Mouse (Mus musculus) thymus, adult 2 months (tissue): ENCODE measurements around the gene Olfr1232. TPM values are rescaled to one million over a fixed set of nuclear protein-coding genes. Genes with fewer than 3 reads are reported as not detected.

Source experiments
- DNase-seq: peaks from one replicate; pipeline ENCODE4 v3.0.0; 2021
- H3K27ac ChIP-seq: fragments of 200-500 bp; 2 replicates; pipeline ENCODE4 v1.5.1; 2012; ENCODE audit warnings: low read length, control low read depth; ENCODE audit not compliant: control insufficient read depth, insufficient read depth
- H3K27me3 ChIP-seq: fragments of 200-500 bp; 2 replicates; pipeline ENCODE4 v1.6.1; 2012; ENCODE audit warnings: mild to moderate bottlenecking, low read length, moderate library complexity, mixed read lengths; ENCODE audit not compliant: control insufficient read depth, insufficient read depth
- H3K36me3 ChIP-seq: fragments of 200-500 bp; 2 replicates; pipeline ENCODE4 v1.6.1; 2012; ENCODE audit warnings: mild to moderate bottlenecking, low read length, moderate library complexity; ENCODE audit not compliant: control insufficient read depth, insufficient read depth
- H3K4me1 ChIP-seq: fragments of 200-500 bp; replicated peaks from 2 replicates; pipeline ENCODE4 v1.6.1; 2012; ENCODE audit warnings: low read length; ENCODE audit not compliant: control insufficient read depth, insufficient read depth
- H3K4me3 ChIP-seq: fragments of 200-500 bp; 2 replicates; pipeline ENCODE4 v1.5.1; 2012; ENCODE audit warnings: mild to moderate bottlenecking, low read length, control low read depth, moderate library complexity; ENCODE audit not compliant: control insufficient read depth, insufficient read depth
- CTCF ChIP-seq: fragments of 200-500 bp; IDR thresholded peaks from 2 replicates; pipeline ENCODE4 v1.5.1; 2012; ENCODE audit warnings: mild to moderate bottlenecking, control low read depth, low read length, moderate library complexity, borderline replicate concordance; ENCODE audit not compliant: control insufficient read depth, poor library complexity, insufficient read depth; ENCODE audit errors: extremely low read depth
- POLR2A ChIP-seq: fragments of 200-500 bp; IDR thresholded peaks from 2 replicates; pipeline ENCODE4 v1.6.1; 2012; ENCODE audit warnings: mild to moderate bottlenecking, low read length, control low read depth, moderate library complexity; ENCODE audit not compliant: control insufficient read depth, poor library complexity, insufficient read depth; ENCODE audit errors: extremely low read depth
- WGBS: fragments of 180-500 bp; shearing (Covaris S2); methylation state at CpG from one replicate; pipeline ENCODE4 v1.1.7; 2018; 5-methylcytosine and 5-hydroxymethylcytosine counted together
- polyA plus RNA-seq: library from polyadenylated mRNA; depleted of rRNA; stranded (reverse); fragments of >200 nt; gene quantifications from 2 replicates; pipeline ENCODE4 v1.2.3, GENCODE M21; 2012; rRNA removed

Olfr1232 gene
- polyA plus RNA-seq, result not detected in 2 replicates

DNA sequence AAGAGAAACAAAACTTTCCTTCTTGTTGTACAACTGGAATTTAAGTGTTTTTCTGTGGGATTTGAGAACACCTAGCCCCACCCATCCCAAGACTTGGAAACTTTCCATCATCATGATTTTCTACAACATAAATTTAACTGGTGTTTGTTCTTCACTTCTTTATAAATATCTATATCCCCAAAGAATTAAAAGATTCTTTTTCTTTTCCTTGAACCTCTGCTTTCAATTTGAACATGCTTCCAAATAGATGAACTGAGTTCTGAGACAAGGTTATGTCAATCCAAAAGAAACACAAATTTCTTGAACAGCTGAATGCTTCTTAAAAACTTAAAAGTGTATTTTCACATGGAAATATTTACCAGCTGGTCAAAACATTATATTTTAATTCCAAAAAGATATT, at the start of gene Olfr1232:
Gene Olfr1232 (minus strand): TSS at position 101 of the 400 bp plus-strand sequence.
- no peaks in the 10 kb centered on the region for H3K27me3 ChIP-seq
- no peak within 1 kb of the TSS for H3K27ac ChIP-seq
- no peak for DNase-seq
- H3K4me3 ChIP-seq, result no peak within 1 kb of the TSS
- no peaks in the 10 kb centered on the region for H3K36me3 ChIP-seq
- H3K4me1 ChIP-seq, result no peaks in the 10 kb centered on the region
- TF ChIP-seq POLR2A, result no peak
- TF ChIP-seq CTCF, result no peak

DNA sequence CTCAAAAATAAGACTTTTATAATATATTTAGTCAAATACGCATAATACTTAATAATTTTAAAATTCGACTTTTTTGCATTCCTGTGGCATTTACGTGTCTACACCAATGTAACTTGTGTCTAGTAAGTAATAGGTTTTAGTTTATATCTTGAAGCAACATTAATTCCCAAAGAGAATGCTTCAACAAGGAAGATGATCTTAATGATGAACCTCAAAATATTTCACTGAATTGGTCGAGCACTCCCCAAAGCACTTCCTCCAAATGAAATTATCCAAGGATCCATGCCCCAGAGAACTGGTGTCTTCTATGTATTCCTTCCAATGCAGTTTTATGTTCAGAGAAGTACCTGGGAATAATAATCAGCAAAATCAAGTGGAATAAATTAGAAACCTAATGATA, 35.3 kb upstream of the Olfr1232 start, which contains the start of gene Olfr1234:
Gene Olfr1234 (minus strand): TSS at position 101 of the 400 bp plus-strand sequence.
- 89% methylated on average over 4 of the region's 4 CpGs for WGBS
- no peak within 1 kb of the TSS for H3K4me3 ChIP-seq
- DNase-seq, result no peak
- H3K36me3 ChIP-seq, result no peaks in the 10 kb centered on the region
- no peaks in the 10 kb centered on the region for H3K27me3 ChIP-seq
- no peak within 1 kb of the TSS for H3K27ac ChIP-seq
- TF ChIP-seq CTCF, result no peak
- TF ChIP-seq POLR2A, result no peak
- H3K4me1 ChIP-seq, result no peaks in the 10 kb centered on the region

DNA sequence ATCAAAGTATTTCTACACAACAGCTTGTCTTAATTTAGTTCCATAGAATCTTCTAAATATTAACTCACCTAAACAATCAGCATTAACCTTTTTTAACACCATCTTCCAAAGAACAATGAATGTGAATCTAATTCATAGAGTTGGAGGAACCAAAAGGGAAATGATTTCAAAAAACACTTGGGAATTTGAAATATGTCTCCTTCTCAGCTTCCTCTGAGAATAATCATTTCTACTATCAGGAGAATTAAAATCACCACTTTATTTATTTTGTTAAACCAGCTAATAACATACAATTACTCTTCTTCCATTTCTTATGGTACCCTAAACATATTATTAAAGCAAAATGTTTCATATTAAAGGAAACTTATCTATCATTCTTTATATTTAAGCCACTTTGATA, 12.8 kb upstream of the Olfr1232 start, which contains the start of gene Olfr1233:
Gene Olfr1233 (minus strand): TSS at position 101 of the 400 bp plus-strand sequence.
- Histone ChIP-seq H3K27me3 (no peaks in the 10 kb centered on the region), H3K4me3 (no peak within 1 kb of the TSS), H3K36me3 (no peaks in the 10 kb centered on the region), H3K4me1 (no peaks in the 10 kb centered on the region), H3K27ac (no peak within 1 kb of the TSS)
- TF ChIP-seq POLR2A, result no peak
- TF ChIP-seq CTCF, result no peak
- no peak for DNase-seq

DNA sequence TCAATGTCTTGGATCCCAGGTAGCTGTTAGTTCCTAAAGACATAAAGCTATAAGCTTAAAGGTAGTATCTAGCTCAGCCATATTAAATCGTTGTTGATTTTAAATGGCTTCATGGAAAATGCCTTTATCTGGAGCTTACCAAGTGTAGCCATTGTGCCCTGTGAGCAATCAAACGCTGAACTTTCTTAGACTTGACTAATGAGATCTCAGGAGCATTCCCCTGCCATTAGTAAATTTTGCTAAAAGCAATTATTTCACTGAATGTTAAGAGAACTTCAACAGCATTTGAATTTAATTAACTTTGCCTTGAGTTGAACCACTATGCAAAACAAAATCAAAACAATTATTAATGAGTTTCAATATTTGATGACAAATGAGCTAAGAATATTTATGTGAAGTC, 22.5 kb downstream of the Olfr1232 start, which contains the start of gene Olfr1231:
Gene Olfr1231 (minus strand): TSS at position 101 of the 400 bp plus-strand sequence.
- Histone ChIP-seq H3K4me1 (no peaks in the 10 kb centered on the region), H3K27me3 (no peaks in the 10 kb centered on the region), H3K36me3 (no peaks in the 10 kb centered on the region), H3K27ac (no peak within 1 kb of the TSS), H3K4me3 (no peak within 1 kb of the TSS)
- no peak for TF ChIP-seq POLR2A
- TF ChIP-seq CTCF, result no peak
- WGBS, result 87% methylated on average over 2 of the region's 2 CpGs
- no peak for DNase-seq

DNA sequence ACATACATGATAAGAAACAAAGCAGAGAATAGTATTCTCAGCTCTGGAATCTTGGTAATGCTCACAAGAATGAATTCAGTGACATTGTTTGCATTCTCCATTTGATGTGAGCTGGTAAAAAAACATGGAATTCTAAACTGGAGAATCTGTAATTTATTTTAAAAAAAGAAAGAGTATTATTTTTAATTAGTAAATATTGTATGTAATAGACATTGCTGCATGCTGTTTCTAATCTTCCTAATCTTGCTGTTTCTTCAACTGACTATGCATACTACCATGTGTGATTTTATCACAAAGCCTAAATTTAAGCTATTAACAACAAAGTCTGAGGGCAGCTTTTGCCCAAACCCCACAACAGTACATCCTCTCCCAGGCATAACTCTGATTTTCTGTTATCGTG, 32.3 kb downstream of the Olfr1232 start, which contains the start of gene Olfr1230:
Gene Olfr1230 (minus strand): TSS at position 101 of the 400 bp plus-strand sequence.
- WGBS, result 93% methylated on average over 1 of the region's 1 CpGs
- no peak for TF ChIP-seq POLR2A
- DNase-seq, result no peak

DNA sequence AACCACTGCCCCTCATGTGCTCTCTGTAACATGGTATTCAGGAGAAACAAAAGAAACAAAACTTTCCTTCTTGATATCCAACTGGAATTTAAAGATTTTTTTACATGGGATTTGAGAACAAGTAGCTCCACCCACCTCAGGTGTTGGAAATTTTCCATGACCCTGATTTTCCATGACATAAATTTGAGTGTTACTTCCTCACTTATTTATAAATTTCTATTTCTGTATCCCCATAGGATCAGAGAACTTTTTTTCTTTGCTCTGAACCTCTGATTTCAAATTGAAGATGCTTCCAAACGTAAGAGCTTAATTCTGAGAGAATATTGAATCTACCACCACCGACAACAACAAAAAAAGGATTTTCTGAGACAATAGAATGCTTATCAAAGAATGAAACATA, 41.6 kb downstream of the Olfr1232 start, which contains the start of gene Olfr1229:
Gene Olfr1229 (minus strand): TSS at position 101 of the 400 bp plus-strand sequence.
- DNase-seq, result no peak
- WGBS, result 81% methylated on average over 2 of the region's 2 CpGs

More for the DNA sequence above, 32.3 kb downstream of the Olfr1232 start, which contains the start of gene Olfr1230:
- H3K27me3 ChIP-seq, result no peaks in the 10 kb centered on the region
- no peak within 1 kb of the TSS for H3K27ac ChIP-seq
- H3K4me3 ChIP-seq, result no peak within 1 kb of the TSS
- H3K4me1 ChIP-seq, result no peaks in the 10 kb centered on the region
- no peaks in the 10 kb centered on the region for H3K36me3 ChIP-seq

More for the DNA sequence above, 41.6 kb downstream of the Olfr1232 start, which contains the start of gene Olfr1229:
- no peak within 1 kb of the TSS for H3K4me3 ChIP-seq
- no peaks in the 10 kb centered on the region for H3K27me3 ChIP-seq
- TF ChIP-seq CTCF (no peak), POLR2A (no peak)
- H3K27ac ChIP-seq, result no peak within 1 kb of the TSS
- no peaks in the 10 kb centered on the region for H3K4me1 ChIP-seq
- no peaks in the 10 kb centered on the region for H3K36me3 ChIP-seq

Other genes with a start within 250 kb of the Olfr1232 start
- not detected in 2 replicates for gene Olfr1219, start 246.2 kb downstream of the Olfr1232 start, polyA plus RNA-seq
- not detected in 2 replicates for gene Olfr1220, start 222.8 kb downstream of the Olfr1232 start, polyA plus RNA-seq
- not detected in 2 replicates for gene Olfr1221, start 212.4 kb downstream of the Olfr1232 start, polyA plus RNA-seq
- not detected in 2 replicates for gene Olfr1222, start 196.6 kb downstream of the Olfr1232 start, polyA plus RNA-seq
- gene Olfr1223, start 178.1 kb downstream of the Olfr1232 start, polyA plus RNA-seq, result not detected in 2 replicates
- gene Olfr1224-ps1, start 165.6 kb downstream of the Olfr1232 start, polyA plus RNA-seq, result not detected in 2 replicates
- not detected in 2 replicates for gene Olfr1225, start 155.0 kb downstream of the Olfr1232 start, polyA plus RNA-seq
- gene Olfr1226, start 129.6 kb downstream of the Olfr1232 start, polyA plus RNA-seq, result not detected in 2 replicates
- not detected in 2 replicates for gene Olfr1228, start 75.6 kb downstream of the Olfr1232 start, polyA plus RNA-seq
- not detected in 2 replicates for gene Olfr1229, start 41.7 kb downstream of the Olfr1232 start, polyA plus RNA-seq
- gene Olfr1230, start 32.4 kb downstream of the Olfr1232 start, polyA plus RNA-seq, result not detected in 2 replicates
- gene Olfr1231, start 22.6 kb downstream of the Olfr1232 start, polyA plus RNA-seq, result not detected in 2 replicates
- not detected in 2 replicates for gene Olfr1233, start 12.7 kb upstream of the Olfr1232 start, polyA plus RNA-seq
- gene Olfr1234, start 35.2 kb upstream of the Olfr1232 start, polyA plus RNA-seq, result not detected in 2 replicates
- gene Olfr1238, start 80.0 kb upstream of the Olfr1232 start, polyA plus RNA-seq, result not detected in 2 replicates
- not detected in 2 replicates for gene Olfr1239, start 90.7 kb upstream of the Olfr1232 start, polyA plus RNA-seq
- gene Olfr1240, start 113.3 kb upstream of the Olfr1232 start, polyA plus RNA-seq, result not detected in 2 replicates
- gene Olfr1241, start 157.5 kb upstream of the Olfr1232 start, polyA plus RNA-seq, result not detected in 2 replicates
- gene Olfr1242, start 168.7 kb upstream of the Olfr1232 start, polyA plus RNA-seq, result not detected in 2 replicates
- not detected in 2 replicates for gene Olfr1243, start 201.8 kb upstream of the Olfr1232 start, polyA plus RNA-seq
- not detected in 2 replicates for gene Olfr1245, start 248.8 kb upstream of the Olfr1232 start, polyA plus RNA-seq